Mouse (Mus musculus) gastrocnemius, adult 8-10 months (tissue): ENCODE measurements at regions not wholly inside any gene's neighbourhood (a gene's known extent, or its start where the extent isn't known, plus 50 kb on each side); places are given as distances from the start of the nearest gene placed in this dataset.

Experiments used
- DNase-seq, 2 experiments: peaks; one replicate each; pipeline ENCODE4 v3.0.0; 2022; ENCODE audit warnings: low spot score in 2 of 2

GRCm38 (mm10) chr13:113736468-113736867, 57.8 kb upstream of the Arl15 start:
- no peak for DNase-seq

- no peak for DNase-seq
These were observed 58.6 kb upstream of the Arl15 start for GRCm38 (mm10) chr13:113735611-113736285.

GRCm38 (mm10) chr13:113734134-113734794, 60.0 kb upstream of the Arl15 start:
- DNase-seq = no peak

- no peak for DNase-seq
These were observed 60.6 kb upstream of the Arl15 start for GRCm38 (mm10) chr13:113733734-113734133.

GRCm38 (mm10) chr13:113730776-113731400, 63.4 kb upstream of the Arl15 start:
- no peak for DNase-seq

- DNase-seq = no peak
These were observed 64.1 kb upstream of the Arl15 start for GRCm38 (mm10) chr13:113730062-113730775.

GRCm38 (mm10) chr13:113729574-113729973, 64.7 kb upstream of the Arl15 start:
- no peak for DNase-seq

- DNase-seq = peak; percentile 33 to 34
These were observed 64.6 kb upstream of the Hspb3 start for GRCm38 (mm10) chr13:113728111-113728510.

- DNase-seq = no peak
These were observed 61.7 kb upstream of the Hspb3 start for GRCm38 (mm10) chr13:113724881-113725837.

GRCm38 (mm10) chr13:113715231-113715630, 51.8 kb upstream of the Hspb3 start:
- DNase-seq = no peak

GRCm38 (mm10) chr13:113713844-113714243, 50.4 kb upstream of the Hspb3 start:
- no peak for DNase-seq
